Mouse (Mus musculus) brain, embryonic 14.5 days (tissue): ENCODE results near the gene Tmem179.
A peak's percentile ranks its signal among the peaks of the same experiment; 100 is the strongest.

Experiments used
- CTCF ChIP-seq: fragments of 200-500 bp; IDR thresholded peaks from 2 replicates; pipeline ENCODE4 v1.5.1; 2012; ENCODE audit warnings: inconsistent platforms, mild to moderate bottlenecking, moderate library complexity, borderline replicate concordance; ENCODE audit not compliant: insufficient read depth, insufficient read length; ENCODE audit errors: extremely low read depth
- POLR2A ChIP-seq: fragments of 200-500 bp; IDR thresholded peaks from 2 replicates; pipeline ENCODE4 v1.6.1; 2012; ENCODE audit warnings: mild to moderate bottlenecking, inconsistent platforms, borderline replicate concordance; ENCODE audit not compliant: poor library complexity, insufficient read depth, insufficient read length, severe bottlenecking; ENCODE audit errors: extremely low read depth

DNA sequence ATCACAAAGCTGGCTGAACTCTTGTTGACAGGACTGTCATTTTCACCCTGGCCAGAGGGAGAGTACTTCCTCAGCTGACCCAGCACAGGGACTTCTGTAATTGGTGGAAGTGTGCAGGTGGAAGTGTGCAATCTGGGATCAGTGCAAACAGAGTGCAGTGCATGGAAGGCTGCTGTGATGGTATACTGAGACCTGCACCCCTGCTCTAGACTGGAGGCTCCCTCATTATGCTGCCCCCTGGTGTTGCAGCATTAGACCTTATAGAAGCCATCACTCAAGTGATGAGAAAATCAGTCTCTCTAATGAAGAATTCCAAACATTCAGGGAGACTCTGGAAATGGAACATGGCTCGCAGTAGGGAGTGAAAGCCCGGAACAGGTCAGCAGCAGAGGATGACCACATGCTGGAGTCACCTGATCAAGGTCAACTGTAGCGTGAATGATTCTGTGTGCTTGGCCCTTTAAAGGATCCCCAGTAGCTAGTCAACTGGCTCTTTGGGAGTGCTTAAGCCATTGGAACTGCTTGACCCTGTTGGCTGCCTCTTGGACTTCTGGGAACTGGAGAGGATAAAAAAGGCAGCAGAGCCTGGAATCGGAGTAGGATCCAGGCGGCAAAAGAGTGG lies 43.7 kb upstream of the Tmem179 start:
- TF ChIP-seq POLR2A (no peak), CTCF (peak; percentile 48; the same call in 1 of the 2 replicates)
